Mouse (Mus musculus): ENCODE data around the gene Slc4a8. TPM values are rescaled to one million over a fixed set of nuclear protein-coding genes. Genes with fewer than 3 reads are reported as not detected.

Gene Slc4a8
- polyA plus RNA-seq, 1 experiment from 2014 or later, result 9.7 TPM

DNA sequence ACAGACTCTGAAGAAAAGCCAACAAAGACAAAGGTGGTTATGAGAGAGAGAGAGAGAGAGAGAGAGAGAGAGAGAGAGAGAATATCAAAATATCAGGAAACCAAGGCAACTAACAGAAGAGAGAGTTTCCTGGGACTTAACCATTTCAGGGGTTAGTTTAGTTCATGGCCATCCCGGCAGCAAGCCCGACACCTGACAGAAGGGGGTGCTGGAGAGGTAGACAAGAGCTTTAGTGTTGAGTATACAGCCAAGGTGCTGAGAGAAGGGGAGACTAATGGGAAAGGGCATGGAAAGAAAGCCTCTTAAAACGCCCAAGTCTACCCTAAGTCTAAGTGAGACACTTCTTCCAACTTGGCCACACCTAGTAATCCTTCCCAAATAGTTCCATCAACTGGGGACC lies 104.0 kb downstream of the Slc4a8 start:
- Histone ChIP-seq H3K4me3 (no peak overlapping the region), H3K27ac (no peak overlapping the region), H3K9me3 (replicated peaks) (no peaks in the 10 kb centered on the region), H3K27me3 (ENCODE audit: low read depth, poor library complexity, severe bottlenecking) (peaks cover 25% of the 10 kb centered on the region), H3K4me1 (peaks cover 7% of the 10 kb centered on the region), H3K36me3 (no peaks in the 10 kb centered on the region)
- WGBS, result 34% methylated on average over 3 of the region's 3 CpGs
- DNase-seq (ENCODE audit: low spot score), result no peak

DNA sequence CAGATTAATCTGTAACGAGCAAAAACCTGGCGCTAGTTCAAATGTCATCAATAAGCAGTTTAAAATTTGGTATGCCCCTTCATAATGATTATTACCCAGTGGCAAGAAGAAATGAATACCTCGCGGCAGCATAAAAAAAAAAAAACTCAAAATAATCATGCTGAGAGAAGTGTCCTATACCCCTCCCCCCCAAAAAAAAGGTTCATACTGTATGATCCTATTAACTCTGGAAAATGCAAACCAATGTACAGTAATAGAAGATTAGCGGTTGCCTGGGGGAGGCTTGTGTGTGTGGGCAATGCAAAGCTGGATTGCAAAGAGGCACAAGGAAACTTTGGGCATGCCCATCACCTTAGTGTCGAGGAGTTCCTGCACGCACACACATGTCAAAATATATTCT lies 108.0 kb downstream of the Slc4a8 start, which contains the start of gene Scn8a:
Gene Scn8a, plus strand, starts transcription at position 301 of the 400 bp plus-strand sequence.
- no peak for DNase-seq (ENCODE audit: low spot score)
- Histone ChIP-seq H3K4me3 (peak within 1 kb of the TSS; percentile 81), H3K36me3 (no peaks in the 10 kb centered on the region), H3K27ac (no peak within 1 kb of the TSS; the same call in 1 of the 2 replicates), H3K9me3 (replicated peaks) (no peaks in the 10 kb centered on the region), H3K27me3 (ENCODE audit: low read depth, poor library complexity, severe bottlenecking) (peaks cover 62% of the 10 kb centered on the region), H3K4me1 (peaks cover 21% of the 10 kb centered on the region)
- 81% methylated on average over 7 of the region's 7 CpGs for WGBS

GRCm38 (mm10) chr15:100870001-100870774 lies 108.6 kb downstream of the Slc4a8 start:
- Histone ChIP-seq H3K4me1 (peaks cover 21% of the 10 kb centered on the region), H3K4me3 (peak overlapping the region; percentile 81), H3K9me3 (replicated peaks) (no peaks in the 10 kb centered on the region), H3K27me3 (ENCODE audit: low read depth, poor library complexity, severe bottlenecking) (peaks cover 63% of the 10 kb centered on the region), H3K36me3 (no peaks in the 10 kb centered on the region), H3K27ac (no peak overlapping the region; the same call in 1 of the 2 replicates)
- peak; percentile 84 for DNase-seq (ENCODE audit: low spot score)
- WGBS, result 9% methylated on average over 66 of the region's 66 CpGs

DNA sequence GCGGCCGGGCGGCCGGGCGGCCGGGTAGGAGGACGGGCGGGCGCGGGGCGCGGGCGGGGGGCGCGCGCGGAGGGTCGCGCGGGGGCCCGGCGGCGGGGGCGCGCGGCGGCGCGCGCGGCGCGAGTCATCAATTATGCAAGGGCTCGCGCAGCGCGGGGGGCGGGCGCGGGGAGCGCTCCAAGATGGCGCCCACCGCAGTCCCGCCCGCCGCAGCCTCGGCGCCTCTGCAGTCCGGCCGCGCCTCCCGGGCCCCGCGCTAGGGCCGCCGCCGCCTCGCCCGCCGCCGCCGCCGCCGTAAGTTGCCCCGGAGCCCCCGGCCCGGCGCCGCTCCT lies 109.2 kb downstream of the Slc4a8 start:
- H3K27ac ChIP-seq, result peak overlapping the region; percentile 85
- peaks cover 63% of the 10 kb centered on the region for H3K27me3 ChIP-seq (ENCODE audit: low read depth, poor library complexity, severe bottlenecking)
- no peaks in the 10 kb centered on the region for H3K9me3 ChIP-seq (replicated peaks)
- peak overlapping the region; percentile 81 for H3K4me3 ChIP-seq
- no peaks in the 10 kb centered on the region for H3K36me3 ChIP-seq
- H3K4me1 ChIP-seq, result peaks cover 21% of the 10 kb centered on the region
- WGBS, result 17% methylated on average over 68 of the region's 69 CpGs
- DNase-seq (ENCODE audit: low spot score), result peak; percentile 74

- H3K9me3 ChIP-seq (replicated peaks), result no peaks in the 10 kb centered on the region
- DNase-seq (ENCODE audit: low spot score), result peak; percentile 65
- H3K27me3 ChIP-seq (ENCODE audit: low read depth, poor library complexity, severe bottlenecking), result peaks cover 66% of the 10 kb centered on the region
- H3K4me3 ChIP-seq, result peak overlapping the region; percentile 81
- WGBS, result under 1% methylated on average over 53 of the region's 53 CpGs
- H3K27ac ChIP-seq, result peak overlapping the region; percentile 85
- peaks cover 21% of the 10 kb centered on the region for H3K4me1 ChIP-seq
- no peaks in the 10 kb centered on the region for H3K36me3 ChIP-seq
Measured at GRCm38 (mm10) chr15:100871107-100872011, 109.8 kb downstream of the Slc4a8 start.

DNA sequence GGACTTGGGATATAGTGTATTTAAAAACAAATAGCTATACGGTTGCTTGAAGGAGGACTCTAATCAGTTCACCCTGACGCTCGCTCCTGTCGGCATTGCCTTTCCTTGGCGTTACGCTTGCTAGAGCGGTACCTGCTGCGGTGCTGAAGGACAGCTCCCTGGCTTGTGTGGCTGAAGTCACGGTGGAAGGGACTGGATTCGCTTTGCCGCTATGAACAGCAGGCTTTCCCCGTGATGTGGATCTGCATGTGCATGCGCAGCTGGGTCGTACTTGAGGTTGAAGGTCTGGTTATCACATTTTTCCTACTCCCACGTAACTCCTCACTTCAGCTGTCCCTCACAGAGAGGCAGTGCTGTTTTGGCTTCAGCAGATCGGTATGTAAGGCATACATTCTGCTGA lies 111.6 kb downstream of the Slc4a8 start:
- 3% methylated on average over 16 of the region's 16 CpGs for WGBS
- DNase-seq (ENCODE audit: low spot score), result peak; percentile 94
- peaks cover 62% of the 10 kb centered on the region for H3K27me3 ChIP-seq (ENCODE audit: low read depth, poor library complexity, severe bottlenecking)
- H3K36me3 ChIP-seq, result no peaks in the 10 kb centered on the region
- H3K27ac ChIP-seq, result no peak overlapping the region
- H3K4me1 ChIP-seq, result peaks cover 21% of the 10 kb centered on the region
- no peaks in the 10 kb centered on the region for H3K9me3 ChIP-seq (replicated peaks)
- no peak overlapping the region for H3K4me3 ChIP-seq

Other genes with a start within 250 kb of the Slc4a8 start
- 29.9 and 44.5 TPM in 2 replicates for gene Tfcp2, start 209.7 kb upstream of the Slc4a8 start, polyA plus RNA-seq (2016; fragmentation: Nextera tagmentation; extraction: Ambion mirVana)
- 1.1 and 2.9 TPM in 2 replicates for gene Pou6f1, start 161.8 kb upstream of the Slc4a8 start, polyA plus RNA-seq (2016; fragmentation: Nextera tagmentation; extraction: Ambion mirVana)
- 189 and 195 TPM in 2 replicates for gene Dazap2, start 146.4 kb upstream of the Slc4a8 start, polyA plus RNA-seq (2016; fragmentation: Nextera tagmentation; extraction: Ambion mirVana)
- 5.0 and 6.7 TPM in 2 replicates for gene Smagp, start 124.8 kb upstream of the Slc4a8 start, polyA plus RNA-seq (2016; fragmentation: Nextera tagmentation; extraction: Ambion mirVana)
- gene Bin2, start 92.2 kb upstream of the Slc4a8 start, polyA plus RNA-seq (2016; fragmentation: Nextera tagmentation; extraction: Ambion mirVana), result 2.6 and 3.5 TPM in 2 replicates
- gene Cela1, start 73.8 kb upstream of the Slc4a8 start, polyA plus RNA-seq (2016; fragmentation: Nextera tagmentation; extraction: Ambion mirVana), result 0.74 and 1.7 TPM in 2 replicates
- 0.11 and 0.26 TPM in 2 replicates for gene Galnt6, start 32.4 kb upstream of the Slc4a8 start, polyA plus RNA-seq (2016; fragmentation: Nextera tagmentation; extraction: Ambion mirVana)
- 3.9 and 4.3 TPM in 2 replicates for gene Scn8a, start 108.1 kb downstream of the Slc4a8 start, polyA plus RNA-seq (2016; fragmentation: Nextera tagmentation; extraction: Ambion mirVana)